Mouse (Mus musculus): ENCODE data around the gene Tmem253.

DNA sequence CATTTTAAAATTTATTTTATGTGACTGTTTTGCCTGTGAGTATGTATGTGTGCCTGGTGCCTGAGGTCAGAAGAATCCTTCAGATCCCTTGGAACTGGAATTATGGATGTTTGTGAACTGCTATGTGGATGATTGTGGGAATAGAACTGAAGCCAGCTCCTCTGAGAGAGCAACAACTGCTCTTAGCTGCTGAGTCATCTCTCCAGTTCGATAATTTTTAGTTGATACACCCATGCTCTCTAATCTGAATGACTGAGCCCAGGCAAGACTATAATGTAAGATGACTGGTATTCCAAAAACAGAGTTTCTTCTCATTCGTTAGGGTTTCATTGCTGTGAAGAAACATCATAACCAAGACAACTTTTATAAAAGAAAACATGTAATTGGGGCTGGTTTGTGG lies 8.7 kb downstream of the Tmem253 start:
- TF ChIP-seq EP300 (IDR thresholded peaks at IDR 0.05; ENCODE audit: low read length) (no peak), UBTF (IDR thresholded peaks at IDR 0.05; ENCODE audit: low read depth, low read length) (no peak)

Measured in CH12.LX (cell line).